Mouse (Mus musculus) liver, adult 2 months (tissue): ENCODE data around the gene Ints14.

Experiments used
- CTCF ChIP-seq: fragments of 200-500 bp; IDR thresholded peaks from 2 replicates; pipeline ENCODE4 v1.5.1; 2011; ENCODE audit warnings: low read depth, low read length, control low read depth
- POLR2A ChIP-seq: fragments of 200-500 bp; IDR thresholded peaks from 2 replicates; pipeline ENCODE4 v1.6.1; 2011; ENCODE audit warnings: low read length, control low read depth; ENCODE audit not compliant: insufficient read depth; ENCODE audit errors: extremely low read depth

- no peak for TF ChIP-seq CTCF
- no peak for TF ChIP-seq POLR2A
Observed at GRCm38 (mm10) chr9:65027241-65027640, 66.5 kb downstream of the Ints14 start.
